Mouse (Mus musculus): ENCODE data around the gene Tspan12. TPM values are rescaled to one million over a fixed set of nuclear protein-coding genes. Genes with fewer than 3 reads are reported as not detected.

The Tspan12 gene
- total RNA-seq, 2 experiments from 2014 or later: 83.0 to 85.3 TPM

DNA sequence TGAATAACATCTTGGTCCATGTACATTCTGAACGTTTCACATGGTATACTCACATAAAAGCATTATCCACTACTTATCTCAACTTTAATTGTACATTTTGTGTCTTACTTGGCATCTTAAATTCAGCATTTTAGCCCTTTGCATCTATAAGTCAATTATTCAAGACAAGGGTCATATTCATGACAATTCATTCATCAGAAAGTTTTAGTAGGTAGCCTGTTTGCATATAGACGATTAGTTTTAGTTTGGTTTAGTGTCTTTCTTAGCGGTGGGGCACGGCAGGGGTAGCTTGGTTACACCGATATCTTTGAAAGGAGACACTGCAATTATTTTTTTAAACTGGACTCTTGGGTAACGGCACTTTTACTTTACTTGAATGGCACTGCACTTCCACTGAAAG, 21.4 kb downstream of the Tspan12 start:
- intact Hi-C loops (cut with DNase I): no loop called here
- no peak for DNase-seq

DNA sequence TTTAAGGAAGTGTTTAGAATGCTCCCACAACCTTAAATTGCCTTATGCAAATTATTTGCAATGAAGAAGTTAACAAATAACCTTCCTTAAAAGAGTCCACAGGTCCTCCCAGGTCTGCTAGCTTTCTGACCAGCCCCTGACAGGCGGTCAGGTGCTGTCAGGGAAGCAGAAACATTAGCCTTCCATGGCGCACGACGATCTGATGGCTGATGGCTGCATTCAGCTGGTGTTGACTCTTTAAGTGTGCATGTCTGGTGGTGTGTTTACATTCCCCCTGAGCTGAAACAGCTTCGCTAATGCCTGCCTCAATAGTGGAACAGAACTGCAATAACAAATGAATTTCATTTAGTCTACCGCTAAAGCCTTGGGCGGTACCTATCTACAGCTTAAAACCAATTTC, 22.4 kb downstream of the Tspan12 start:
- no peak for DNase-seq
- intact Hi-C loops (cut with DNase I): no loop called here

DNA sequence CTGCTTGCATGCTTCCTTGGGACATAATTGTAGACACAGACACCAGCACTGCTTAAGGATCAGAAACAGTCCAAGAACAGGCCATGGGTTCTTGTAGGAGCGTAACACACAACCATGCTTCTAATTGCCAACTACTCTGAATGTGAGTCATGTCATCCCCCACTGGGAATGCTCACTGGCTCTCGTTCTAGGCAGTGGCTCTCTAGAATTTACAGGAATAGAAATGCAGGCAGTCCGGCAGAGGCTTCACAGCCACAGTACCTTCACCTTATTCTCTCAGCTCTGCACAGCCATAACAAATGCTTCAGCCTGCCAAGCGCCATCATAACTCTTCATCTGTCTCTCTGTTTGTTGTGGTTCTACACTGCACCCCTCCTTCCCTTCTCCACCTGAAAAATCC, 23.9 kb downstream of the Tspan12 start:
- intact Hi-C loops (cut with DNase I): no loop called here
- no peak for DNase-seq

DNA sequence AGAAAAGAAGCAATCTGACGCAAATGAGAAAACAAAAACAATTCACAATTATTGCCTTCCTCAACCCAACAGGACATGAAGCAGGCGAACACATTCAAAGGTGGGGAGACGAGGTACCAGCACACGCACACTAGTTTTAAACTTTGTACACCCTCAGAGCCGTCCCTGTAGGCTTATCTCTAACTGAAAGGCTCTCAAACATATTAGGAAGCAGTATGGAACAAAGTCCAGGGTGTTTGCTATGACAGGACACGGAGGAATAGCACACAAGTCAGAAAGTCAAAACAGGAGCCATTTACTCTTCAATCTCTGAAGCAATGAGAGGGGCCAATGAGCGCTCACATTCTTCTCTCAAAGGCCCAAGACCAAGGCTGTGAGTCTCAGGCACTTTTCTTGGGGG, 24.3 kb downstream of the Tspan12 start:
- intact Hi-C loops (cut with DNase I): no loop called here
- DNase-seq: no peak

DNA sequence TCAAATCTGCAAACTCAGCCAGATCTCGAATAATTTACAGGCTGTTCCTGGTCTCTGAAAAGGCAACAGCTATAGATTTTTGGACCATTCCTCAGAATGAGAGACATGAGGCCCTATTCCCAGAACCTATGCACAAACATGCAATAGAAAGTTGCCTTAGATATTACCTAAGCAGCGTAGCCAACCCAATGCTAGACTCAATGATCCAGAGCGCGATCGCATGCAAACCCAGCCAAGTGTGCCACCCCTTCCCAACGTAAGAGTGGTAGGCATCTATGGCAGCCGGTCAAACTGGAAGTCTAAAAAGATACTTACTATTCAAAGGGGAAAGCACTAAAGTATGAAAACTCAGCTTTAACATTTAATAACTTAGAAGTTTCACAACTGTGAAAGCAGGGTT, 28.6 kb downstream of the Tspan12 start:
- DNase-seq: no peak
- intact Hi-C loops (cut with DNase I): no loop called here

DNA sequence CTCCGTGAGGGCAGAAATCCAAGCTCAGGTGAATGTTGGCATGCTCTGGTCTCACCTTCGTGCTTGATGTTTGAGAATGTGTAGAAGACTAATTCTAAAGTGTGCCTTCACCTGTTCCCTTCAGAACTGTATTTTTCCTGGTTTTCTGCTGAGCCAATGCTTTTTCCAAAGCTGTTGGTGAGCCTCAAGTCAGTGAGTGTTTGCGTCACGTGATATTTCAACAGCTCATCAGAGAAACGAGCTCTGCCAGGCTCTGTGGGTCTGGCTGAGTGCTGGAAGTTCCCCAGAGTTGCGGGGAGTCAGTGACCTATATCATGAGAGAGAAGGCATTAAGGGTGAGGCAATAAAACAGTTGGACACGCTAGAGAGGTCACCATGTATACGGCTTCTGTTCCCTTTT, 29.0 kb downstream of the Tspan12 start:
- DNase-seq: peak in 1 of 2 experiments; percentile 42
- intact Hi-C loops (cut with DNase I): no loop called here

DNA sequence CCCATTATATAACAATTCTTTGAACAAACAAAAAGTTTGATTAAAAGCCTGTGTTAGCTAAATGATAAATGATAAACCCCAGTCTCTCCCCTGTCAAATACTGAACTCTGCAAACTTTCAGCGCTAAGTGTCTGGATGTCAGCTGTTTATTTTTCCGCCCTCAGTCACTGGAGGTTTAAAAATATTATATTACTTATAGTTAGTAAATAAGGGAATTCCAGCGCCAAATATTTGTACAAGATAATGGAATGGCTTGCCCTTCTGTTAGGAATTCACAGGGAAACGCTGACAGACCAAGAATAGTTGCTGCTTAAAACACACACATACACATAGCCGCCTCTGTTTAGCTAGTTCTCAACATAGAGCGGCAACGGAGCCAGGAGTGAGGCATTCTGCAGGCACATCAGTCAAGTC, 29.6 kb downstream of the Tspan12 start:
- intact Hi-C loops (cut with DNase I): no loop called here
- no peak for DNase-seq

DNA sequence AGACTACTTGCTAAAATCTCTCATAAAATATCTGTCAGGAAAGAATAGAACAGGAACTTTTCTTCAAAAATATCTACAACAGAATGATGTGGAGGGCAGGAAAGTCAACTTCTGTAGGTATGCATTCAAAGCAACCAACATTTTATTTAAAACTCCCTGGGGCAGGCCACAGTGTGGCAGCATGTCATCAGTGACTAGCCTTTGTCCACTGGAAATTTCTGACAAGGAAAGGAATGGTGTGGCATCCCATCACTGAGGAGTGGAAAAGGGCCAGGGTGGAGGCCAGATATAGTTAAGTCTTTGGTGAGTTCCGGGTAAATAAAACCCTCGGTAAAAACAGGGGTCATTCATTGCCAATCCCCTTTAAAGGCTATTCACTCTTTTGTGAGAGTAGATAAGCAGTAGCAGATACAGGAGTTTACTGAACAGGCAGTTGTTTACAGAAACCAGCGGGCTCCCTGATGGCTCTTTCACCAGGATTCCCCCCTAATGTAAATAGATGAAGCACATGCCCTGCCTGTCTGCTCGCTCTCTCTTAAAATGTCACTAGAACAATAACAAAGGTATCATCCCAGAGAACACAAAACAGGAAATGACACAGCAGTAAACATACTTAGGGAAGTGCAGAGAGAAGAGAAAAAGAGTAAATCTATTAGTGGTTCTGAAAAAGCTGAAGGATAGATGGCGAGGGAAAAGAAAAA, 34.1 kb downstream of the Tspan12 start:
- intact Hi-C loops (cut with DNase I): no loop called here

DNA sequence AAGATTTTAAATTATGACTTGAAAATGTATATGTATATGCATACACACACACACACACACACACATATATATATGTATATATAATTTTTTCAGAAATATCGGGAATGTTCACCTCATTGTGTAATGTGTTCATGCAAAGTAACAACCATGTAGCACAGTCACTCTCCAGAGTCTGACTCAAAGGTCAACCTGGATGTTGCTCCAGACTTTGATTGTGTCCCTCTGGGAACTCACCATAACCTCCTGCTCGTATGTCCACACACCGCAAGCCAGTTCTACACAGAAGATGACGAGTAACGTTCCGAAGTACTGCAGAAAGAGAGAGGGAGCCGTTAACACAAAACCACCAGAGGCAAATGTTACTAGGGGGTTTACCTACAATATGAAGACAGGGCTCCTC, 46.3 kb downstream of the Tspan12 start:
- intact Hi-C loops (cut with DNase I): no loop called here
- no peak for DNase-seq

More for the DNA sequence above, 34.1 kb downstream of the Tspan12 start:
- no peak for DNase-seq

DNA sequence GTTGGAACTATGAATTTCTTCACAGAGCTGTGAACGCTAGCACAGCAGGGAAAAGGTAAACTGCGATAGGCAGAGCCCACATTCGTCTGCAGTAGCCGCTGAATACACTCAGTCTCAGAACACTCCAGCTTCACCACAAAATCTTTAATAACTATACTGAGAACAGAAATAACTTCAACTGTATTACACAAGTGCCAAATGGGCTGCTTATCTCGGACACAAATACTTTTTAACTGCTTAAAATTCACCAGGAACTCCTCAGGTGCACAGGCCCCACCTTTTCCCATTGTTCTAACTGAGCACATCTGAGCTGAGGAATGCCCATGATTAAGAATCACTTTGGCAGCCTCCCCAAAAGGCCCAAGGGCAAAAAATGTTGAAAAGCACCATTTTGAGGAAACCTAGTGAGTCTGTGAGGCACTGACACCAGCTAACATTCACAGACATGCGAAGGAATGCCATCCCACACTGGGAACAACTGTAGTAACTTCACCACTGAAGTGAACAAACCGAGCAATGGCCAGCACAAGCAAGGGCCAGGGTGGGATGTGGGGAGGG, 47.2 kb downstream of the Tspan12 start:
- no peak for DNase-seq
- intact Hi-C loops (cut with DNase I): no loop called here

DNA sequence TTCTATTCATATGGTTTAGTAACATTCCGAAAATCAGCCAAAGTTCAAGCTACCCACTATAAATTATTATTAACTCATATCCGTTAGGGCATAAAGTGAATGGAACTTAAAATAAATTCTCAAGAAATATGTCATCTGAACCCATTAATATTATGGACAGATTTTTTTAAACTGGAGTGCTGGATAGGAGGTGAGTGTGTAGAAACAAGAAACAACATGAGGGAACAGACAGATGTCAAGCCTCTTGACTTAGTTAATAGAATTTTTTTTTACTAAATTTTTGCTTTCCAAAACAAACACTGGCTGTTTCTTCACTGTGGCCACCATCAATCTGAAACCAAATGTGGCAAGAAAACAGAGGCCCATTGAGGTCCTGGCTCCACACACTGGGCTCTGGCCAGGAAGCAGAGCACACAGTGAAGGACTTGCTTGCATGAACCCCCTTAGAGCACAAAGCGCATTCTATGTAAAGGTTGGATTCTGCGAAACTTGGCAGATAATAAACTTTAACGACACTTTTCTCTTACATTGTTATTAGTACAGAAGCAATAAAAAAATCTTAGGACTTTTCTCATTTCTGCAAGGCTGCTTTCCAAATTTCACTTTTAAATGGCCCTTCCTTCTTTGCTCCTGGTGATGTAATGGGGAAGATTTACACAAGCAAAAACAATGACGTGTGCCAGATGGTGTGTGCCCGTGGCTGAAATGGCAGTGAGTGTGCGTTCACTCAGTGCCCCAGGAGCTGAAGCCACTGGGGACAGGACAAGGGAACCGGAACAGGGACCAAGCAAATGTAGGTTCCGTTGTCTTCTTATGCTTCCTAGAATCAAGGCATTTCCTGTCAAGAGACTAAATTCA, 48.6 kb downstream of the Tspan12 start:
- intact Hi-C loops (cut with DNase I): no loop called here
- DNase-seq: no peak

DNA sequence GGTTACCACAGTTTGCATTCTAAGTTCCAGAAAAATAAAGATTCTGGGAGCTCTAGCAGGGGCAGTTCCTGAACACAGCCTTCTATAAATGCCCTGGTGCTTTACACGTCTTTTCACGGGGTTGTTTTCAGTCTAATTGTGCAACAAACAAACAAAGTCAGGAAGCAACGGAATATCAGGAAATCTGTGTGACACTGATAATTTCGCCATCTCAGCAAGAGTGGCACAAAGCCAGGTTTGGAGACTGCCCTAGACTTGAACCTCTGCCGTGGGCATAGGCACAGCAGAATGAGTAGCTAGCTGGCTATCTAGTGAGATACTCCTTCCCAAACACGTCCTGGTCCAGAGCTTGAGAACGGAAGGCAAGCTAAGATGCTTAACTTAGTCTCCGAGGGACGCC, 53.7 kb downstream of the Tspan12 start:
- intact Hi-C loops (cut with DNase I): loop anchor here (1.0 to 5.0 kb wide), 6 partner anchors 39 to 289 kb away; partner anchors contain the start of gene Cped1
- DNase-seq: peak in 1 of 2 experiments; percentile 40

DNA sequence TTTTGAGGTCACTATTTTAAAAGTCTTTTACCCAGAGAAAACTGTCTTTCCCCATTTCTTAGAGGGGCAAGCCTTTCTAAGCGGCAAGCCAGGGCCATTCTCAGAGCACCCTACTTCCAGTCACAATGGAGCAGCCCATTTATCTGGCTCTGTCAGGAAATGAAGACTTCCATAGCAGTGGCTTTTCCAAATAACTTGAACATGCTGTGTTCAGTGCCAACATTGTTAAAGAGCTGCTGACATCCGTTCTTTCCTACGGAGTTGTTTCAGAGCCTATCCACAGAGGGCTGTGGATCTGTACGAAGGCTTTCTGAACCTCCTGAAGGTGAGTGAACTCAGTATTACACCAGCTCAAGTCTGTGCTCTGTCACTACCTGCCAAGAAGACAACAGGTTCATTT, 55.2 kb downstream of the Tspan12 start:
- intact Hi-C loops (cut with DNase I): loop anchor here (5.0 kb wide), 5 partner anchors 40 to 290 kb away; partner anchors contain the start of gene Cped1
- DNase-seq: peak in 1 of 2 experiments; percentile 9

DNA sequence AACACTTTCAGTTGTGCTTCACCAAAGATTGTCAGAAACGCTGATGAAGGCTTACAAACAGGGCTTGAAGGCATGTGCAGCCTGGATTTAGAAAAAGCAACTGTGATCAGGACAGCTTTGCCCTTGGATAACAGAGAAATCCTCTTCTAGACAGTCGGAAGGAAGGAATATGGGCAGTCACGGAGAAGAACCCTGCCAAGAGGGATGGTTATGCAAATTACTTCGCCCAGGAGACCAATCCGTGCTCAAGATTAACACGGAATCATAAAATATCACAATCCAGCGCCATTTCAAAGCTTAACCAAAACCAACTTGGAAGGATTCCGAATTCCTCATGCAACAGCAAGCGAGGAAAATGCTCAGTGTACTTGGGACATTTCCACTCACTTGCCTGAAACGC, 55.9 kb downstream of the Tspan12 start:
- intact Hi-C loops (cut with DNase I): loop anchor here (5.0 kb wide), 5 partner anchors 41 to 291 kb away; partner anchors contain the start of gene Cped1
- DNase-seq: no peak

DNA sequence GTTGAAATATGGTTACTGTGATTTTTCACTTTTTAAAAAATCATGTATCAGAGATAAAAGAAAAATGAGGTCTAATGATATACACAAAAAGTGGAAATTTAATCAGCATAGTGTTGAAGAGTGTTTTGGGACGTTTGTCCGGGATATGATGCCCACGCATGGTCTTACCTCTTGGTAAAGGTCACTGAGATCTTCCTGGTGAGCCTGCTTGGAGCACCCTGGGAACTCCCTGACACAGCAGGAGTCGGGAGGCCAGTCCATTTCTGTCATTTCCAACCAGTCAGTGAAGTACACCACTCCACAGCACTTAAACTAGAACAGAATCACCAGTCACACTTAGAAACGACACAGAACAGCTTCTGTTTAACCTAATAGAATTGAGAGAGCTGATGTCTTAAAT, 56.9 kb downstream of the Tspan12 start:
- intact Hi-C loops (cut with DNase I): loop anchor here (2.0 to 5.0 kb wide), 6 partner anchors 42 to 292 kb away; partner anchors contain the start of genes Cped1 and Tspan12
- no peak for DNase-seq

DNA sequence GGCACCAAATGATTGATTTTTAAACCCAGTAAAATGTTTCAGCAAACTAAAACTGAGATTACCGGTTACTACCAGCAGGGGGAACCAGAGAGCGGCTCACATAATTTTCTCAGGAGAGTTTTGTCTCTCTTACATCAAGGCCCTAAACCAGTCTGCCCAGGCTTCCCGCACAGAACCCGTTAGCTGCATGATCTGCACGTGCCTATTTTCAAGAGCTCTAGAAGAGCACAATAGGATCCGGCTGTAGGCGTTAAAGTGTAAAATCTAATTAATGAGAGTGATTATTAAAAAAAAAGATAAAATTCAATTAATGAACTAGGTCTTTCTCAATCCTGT, 57.3 kb downstream of the Tspan12 start:
- DNase-seq: peak; percentile 62 to 78
- intact Hi-C loops (cut with DNase I): loop anchor here (2.0 to 5.0 kb wide), 6 partner anchors 42 to 292 kb away; partner anchors contain the start of genes Cped1 and Tspan12

DNA sequence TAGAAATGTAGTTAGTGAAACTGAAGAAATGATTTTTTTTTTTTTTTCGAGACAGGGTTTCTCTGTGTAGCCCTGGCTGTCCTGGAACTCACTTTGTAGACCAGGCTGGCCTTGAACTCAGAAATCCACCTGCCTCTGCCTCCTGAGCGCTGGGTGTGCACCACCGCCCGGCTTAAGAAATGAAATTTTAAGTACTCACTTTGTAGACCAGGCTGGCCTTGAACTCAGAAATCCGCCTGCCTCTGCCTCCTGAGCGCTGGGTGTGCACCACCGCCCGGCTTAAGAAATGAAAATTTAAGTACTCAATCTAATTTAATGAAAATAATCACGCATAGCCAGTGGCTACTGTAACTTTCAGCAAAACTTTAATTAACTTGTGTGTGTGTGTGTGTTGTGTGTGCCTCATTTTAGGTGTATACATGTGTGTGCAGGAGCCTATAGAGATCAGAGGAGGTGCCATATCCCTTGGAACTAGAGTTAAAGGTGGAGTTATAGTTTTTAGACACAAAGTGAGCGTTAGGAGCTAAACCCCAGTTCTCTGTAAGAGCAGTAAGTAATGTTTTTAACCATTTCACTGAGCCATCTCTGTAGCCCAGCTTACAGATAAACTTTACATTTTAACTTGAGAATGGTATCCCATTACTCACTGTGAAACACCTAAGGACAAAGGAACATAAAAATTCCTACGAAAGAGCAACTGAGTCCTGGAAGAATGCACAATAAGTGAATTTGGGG, 57.8 kb downstream of the Tspan12 start:
- intact Hi-C loops (cut with DNase I): loop anchor here (2.0 to 5.0 kb wide), 6 partner anchors 43 to 293 kb away; partner anchors contain the start of genes Cped1 and Tspan12
- DNase-seq: no peak

DNA sequence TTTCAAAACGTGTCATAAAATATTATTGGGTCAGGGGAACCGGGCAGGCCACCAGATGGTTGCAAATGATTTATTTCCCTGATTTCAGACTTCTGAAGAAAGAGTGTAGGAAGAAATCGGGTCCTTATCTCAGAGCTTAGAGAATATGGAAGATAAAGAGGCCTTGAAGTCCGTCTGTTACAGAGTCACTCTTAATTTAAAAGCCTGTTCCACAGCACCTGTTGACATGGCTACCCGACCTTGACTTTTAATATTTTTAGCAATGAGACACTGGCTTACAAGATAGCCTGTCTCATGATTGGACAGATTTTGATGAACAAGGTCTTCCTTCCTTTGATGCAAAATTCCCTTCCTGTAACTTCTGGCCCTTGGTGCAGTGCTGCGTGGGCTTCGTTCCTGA, 61.0 kb downstream of the Tspan12 start:
- DNase-seq: no peak
- intact Hi-C loops (cut with DNase I): no loop called here

DNA sequence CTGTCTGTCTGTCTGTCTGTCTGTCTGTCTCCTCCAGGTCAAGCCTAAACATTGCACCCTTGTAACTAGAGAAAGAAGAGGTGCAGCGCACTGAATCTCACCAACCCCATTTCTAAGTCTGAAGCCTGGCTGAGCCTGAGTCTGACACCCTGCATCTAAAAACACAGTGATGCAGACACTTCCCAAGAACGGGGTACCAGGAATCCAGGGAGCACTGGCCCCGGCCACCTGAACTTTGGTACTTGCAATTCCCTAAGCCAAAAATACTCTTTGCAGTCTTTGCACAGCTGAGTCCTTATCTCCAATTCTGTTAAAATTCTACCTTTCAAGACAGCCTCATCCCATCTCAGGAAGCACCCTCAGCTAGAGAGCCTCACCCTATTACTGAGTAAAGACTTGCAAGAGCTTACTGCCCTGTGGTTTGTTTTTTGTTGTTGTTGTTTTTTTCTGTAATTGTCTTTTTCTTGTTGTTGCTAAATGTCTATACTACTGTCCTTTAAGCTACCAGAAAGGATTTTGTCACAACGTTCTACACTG, 61.7 kb downstream of the Tspan12 start:
- intact Hi-C loops (cut with DNase I): no loop called here
- DNase-seq: no peak

DNA sequence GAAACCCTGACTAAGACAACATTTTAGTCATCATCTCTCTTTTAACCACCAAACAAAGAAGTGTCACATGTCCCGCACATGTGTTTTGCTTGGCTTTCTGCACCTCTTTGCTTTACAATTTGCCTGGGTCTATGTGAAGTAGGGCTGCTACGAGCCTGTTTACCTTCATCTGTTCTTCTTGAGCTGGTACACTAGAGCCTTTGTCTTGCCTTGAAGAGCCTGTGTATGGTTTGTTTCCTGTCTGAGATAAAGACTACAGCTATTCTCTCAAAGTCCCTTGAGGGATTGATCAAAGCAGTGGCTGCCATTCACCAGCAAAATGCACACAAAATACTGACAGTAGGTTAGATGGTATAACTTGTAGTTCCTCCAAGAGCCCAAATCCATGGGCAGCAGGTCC, 62.3 kb downstream of the Tspan12 start:
- no peak for DNase-seq
- intact Hi-C loops (cut with DNase I): no loop called here

Measured in heart, postnatal 14 days (tissue).